Mouse (Mus musculus) hindbrain, embryonic 12.5 days (tissue): ENCODE results near the gene Mgl2. TPM values are rescaled to one million over a fixed set of nuclear protein-coding genes. Genes with fewer than 3 reads are reported as not detected.

Experiments used
- ATAC-seq: fragments of 200-750 bp; cut with Nextera tagmentation; 2 replicates; pipeline ENCODE4 v1.8.0; 2017; ENCODE audit warnings: moderate TSS enrichment; ENCODE audit not compliant: low FRiP score
- H3K27ac ChIP-seq: fragments of 300-500 bp; sonication (generic); 2 replicates; pipeline ENCODE4 v1.5.1; 2016; ENCODE audit warnings: mild to moderate bottlenecking
- H3K27me3 ChIP-seq: fragments of 300-500 bp; sonication (generic); 2 replicates; pipeline ENCODE4 v1.6.1; 2016; ENCODE audit warnings: mild to moderate bottlenecking
- H3K36me3 ChIP-seq: fragments of 300-500 bp; sonication (generic); 2 replicates; pipeline ENCODE4 v1.6.1; 2016; ENCODE audit warnings: mild to moderate bottlenecking
- H3K4me1 ChIP-seq: fragments of 300-500 bp; sonication (generic); 2 replicates; pipeline ENCODE4 v1.6.1; 2016
- H3K4me2 ChIP-seq: fragments of 300-500 bp; sonication (generic); replicated peaks from 2 replicates; pipeline ENCODE4 v1.6.1; 2016; ENCODE audit warnings: mild to moderate bottlenecking
- H3K4me3 ChIP-seq: fragments of 300-500 bp; sonication (generic); 2 replicates; pipeline ENCODE4 v1.5.1; 2016; ENCODE audit warnings: mild to moderate bottlenecking
- H3K9ac ChIP-seq: fragments of 300-500 bp; sonication (generic); 2 replicates; pipeline ENCODE4 v1.6.1; 2016; ENCODE audit warnings: mild to moderate bottlenecking, moderate library complexity
- H3K9me3 ChIP-seq: fragments of 300-500 bp; sonication (generic); replicated peaks from 2 replicates; pipeline ENCODE4 v1.6.1; 2016; ENCODE audit warnings: mild to moderate bottlenecking
- WGBS: fragments of 180-500 bp; shearing (Covaris S2); methylation state at CpG from one replicate; pipeline ENCODE4 v1.1.7; 2016; 5-methylcytosine and 5-hydroxymethylcytosine counted together
- polyA plus RNA-seq: library from polyadenylated mRNA; unstranded; fragments of >200 nt; fragmentation: Nextera tagmentation; extraction: Ambion mirVana; gene quantifications from 2 replicates; pipeline ENCODE4 v1.2.1, GENCODE M21; 2016

The Mgl2 gene
- polyA plus RNA-seq: 0.50 and 0.77 TPM in 2 replicates

- Histone ChIP-seq H3K9me3 (no peaks in the 10 kb centered on the region), H3K4me3 (no peak within 1 kb of the TSS), H3K36me3 (no peaks in the 10 kb centered on the region), H3K27me3 (no peaks in the 10 kb centered on the region), H3K9ac (no peak within 1 kb of the TSS), H3K27ac (no peak within 1 kb of the TSS), H3K4me1 (no peaks in the 10 kb centered on the region), H3K4me2 (no peak within 1 kb of the TSS)
- ATAC-seq: no peak
- 87% methylated on average over 9 of the region's 9 CpGs for WGBS
Observed at GRCm38 (mm10) chr11:70129926-70130379, at the start of gene Mgl2. Gene Mgl2 (plus strand): TSS chr11:70130329.

GRCm38 (mm10) chr11:70080803-70081590 lies 49.1 kb upstream of the Mgl2 start:
- no peak overlapping the region for H3K9ac ChIP-seq
- H3K27ac ChIP-seq: no peak overlapping the region
- 87% methylated on average over 15 of the region's 15 CpGs for WGBS
- H3K4me1 ChIP-seq: no peaks in the 10 kb centered on the region
- no peak for ATAC-seq
- H3K4me2 ChIP-seq: no peak overlapping the region
- no peak overlapping the region for H3K4me3 ChIP-seq
- no peaks in the 10 kb centered on the region for H3K27me3 ChIP-seq
- H3K36me3 ChIP-seq: no peaks in the 10 kb centered on the region
- H3K9me3 ChIP-seq: no peaks in the 10 kb centered on the region

- no peak overlapping the region for H3K27ac ChIP-seq
- H3K9ac ChIP-seq: no peak overlapping the region
- no peak overlapping the region for H3K4me3 ChIP-seq
- ATAC-seq: no peak
- no peaks in the 10 kb centered on the region for H3K27me3 ChIP-seq
- no peak overlapping the region for H3K4me2 ChIP-seq
- WGBS: 88% methylated on average over 8 of the region's 8 CpGs
- H3K9me3 ChIP-seq: no peaks in the 10 kb centered on the region
- no peaks in the 10 kb centered on the region for H3K4me1 ChIP-seq
- H3K36me3 ChIP-seq: no peaks in the 10 kb centered on the region
Observed at GRCm38 (mm10) chr11:70084563-70084962, 45.6 kb upstream of the Mgl2 start.

- Histone ChIP-seq H3K9me3 (no peaks in the 10 kb centered on the region), H3K27me3 (no peaks in the 10 kb centered on the region), H3K36me3 (no peaks in the 10 kb centered on the region), H3K4me3 (no peak within 1 kb of the TSS), H3K27ac (no peak within 1 kb of the TSS), H3K4me2 (no peak within 1 kb of the TSS), H3K4me1 (no peaks in the 10 kb centered on the region), H3K9ac (no peak within 1 kb of the TSS)
- 87% methylated on average over 12 of the region's 12 CpGs for WGBS
- no peak for ATAC-seq
Observed at GRCm38 (mm10) chr11:70091986-70092783, 37.9 kb upstream of the Mgl2 start, which contains the start of gene Asgr2. Gene Asgr2 (plus strand): TSS chr11:70092644.

GRCm38 (mm10) chr11:70097396-70097795 lies 32.7 kb upstream of the Mgl2 start:
- H3K27me3 ChIP-seq: no peaks in the 10 kb centered on the region
- no peaks in the 10 kb centered on the region for H3K4me1 ChIP-seq
- no peak overlapping the region for H3K27ac ChIP-seq
- ATAC-seq: no peak
- H3K4me2 ChIP-seq: no peak overlapping the region
- H3K4me3 ChIP-seq: no peak overlapping the region
- H3K9me3 ChIP-seq: no peaks in the 10 kb centered on the region
- no peaks in the 10 kb centered on the region for H3K36me3 ChIP-seq
- no peak overlapping the region for H3K9ac ChIP-seq
- WGBS: 75% methylated on average over 11 of the region's 11 CpGs

- Histone ChIP-seq H3K4me2 (no peak overlapping the region), H3K36me3 (no peaks in the 10 kb centered on the region), H3K27me3 (no peaks in the 10 kb centered on the region), H3K27ac (no peak overlapping the region), H3K4me1 (no peaks in the 10 kb centered on the region), H3K9me3 (no peaks in the 10 kb centered on the region), H3K4me3 (no peak overlapping the region), H3K9ac (no peak overlapping the region)
- WGBS: 86% methylated on average over 2 of the region's 2 CpGs
- no peak for ATAC-seq
Observed at GRCm38 (mm10) chr11:70099102-70099501, 31.0 kb upstream of the Mgl2 start.

- no peak for ATAC-seq
- Histone ChIP-seq H3K4me1 (no peaks in the 10 kb centered on the region), H3K36me3 (no peaks in the 10 kb centered on the region), H3K4me2 (no peak overlapping the region), H3K9ac (no peak overlapping the region), H3K27ac (no peak overlapping the region), H3K27me3 (no peaks in the 10 kb centered on the region), H3K9me3 (no peaks in the 10 kb centered on the region), H3K4me3 (no peak overlapping the region)
- WGBS: 84% methylated on average over 2 of the region's 2 CpGs
Observed at GRCm38 (mm10) chr11:70099809-70100208, 30.3 kb upstream of the Mgl2 start.

GRCm38 (mm10) chr11:70103701-70104315 lies 26.3 kb upstream of the Mgl2 start:
- 79% methylated on average over 14 of the region's 14 CpGs for WGBS

GRCm38 (mm10) chr11:70107085-70107484 lies 23.0 kb upstream of the Mgl2 start:
- H3K4me2 ChIP-seq: no peak overlapping the region
- no peaks in the 10 kb centered on the region for H3K27me3 ChIP-seq
- no peak overlapping the region for H3K27ac ChIP-seq
- WGBS: 73% methylated on average over 8 of the region's 8 CpGs
- H3K4me3 ChIP-seq: no peak overlapping the region
- no peak overlapping the region for H3K9ac ChIP-seq
- no peaks in the 10 kb centered on the region for H3K36me3 ChIP-seq
- no peaks in the 10 kb centered on the region for H3K4me1 ChIP-seq
- no peak for ATAC-seq
- H3K9me3 ChIP-seq: no peaks in the 10 kb centered on the region

More at GRCm38 (mm10) chr11:70103701-70104315, 26.3 kb upstream of the Mgl2 start:
- H3K9ac ChIP-seq: no peak overlapping the region
- H3K36me3 ChIP-seq: no peaks in the 10 kb centered on the region
- H3K9me3 ChIP-seq: no peaks in the 10 kb centered on the region
- no peak for ATAC-seq
- H3K4me1 ChIP-seq: no peaks in the 10 kb centered on the region
- no peak overlapping the region for H3K27ac ChIP-seq
- H3K4me3 ChIP-seq: no peak overlapping the region
- no peak overlapping the region for H3K4me2 ChIP-seq
- H3K27me3 ChIP-seq: no peaks in the 10 kb centered on the region

GRCm38 (mm10) chr11:70110146-70110545 lies 20.0 kb upstream of the Mgl2 start:
- no peaks in the 10 kb centered on the region for H3K27me3 ChIP-seq
- WGBS: 67% methylated on average over 3 of the region's 3 CpGs
- no peaks in the 10 kb centered on the region for H3K36me3 ChIP-seq
- no peaks in the 10 kb centered on the region for H3K4me1 ChIP-seq
- H3K9me3 ChIP-seq: no peaks in the 10 kb centered on the region
- no peak for ATAC-seq
- H3K27ac ChIP-seq: no peak overlapping the region
- H3K9ac ChIP-seq: no peak overlapping the region
- no peak overlapping the region for H3K4me2 ChIP-seq
- H3K4me3 ChIP-seq: no peak overlapping the region

GRCm38 (mm10) chr11:70114562-70114961 lies 15.6 kb upstream of the Mgl2 start:
- Histone ChIP-seq H3K4me3 (no peak overlapping the region), H3K4me2 (no peak overlapping the region), H3K4me1 (no peaks in the 10 kb centered on the region), H3K27ac (no peak overlapping the region), H3K27me3 (no peaks in the 10 kb centered on the region), H3K9ac (no peak overlapping the region), H3K36me3 (no peaks in the 10 kb centered on the region), H3K9me3 (peaks cover under 1% of the 10 kb centered on the region; the same call in 1 of the 2 replicates)
- WGBS: 62% methylated on average over 4 of the region's 4 CpGs
- no peak for ATAC-seq

GRCm38 (mm10) chr11:70115901-70116300 lies 14.2 kb upstream of the Mgl2 start:
- no peak overlapping the region for H3K4me3 ChIP-seq
- H3K27ac ChIP-seq: no peak overlapping the region
- WGBS: 93% methylated on average over 3 of the region's 3 CpGs
- H3K36me3 ChIP-seq: no peaks in the 10 kb centered on the region
- ATAC-seq: no peak
- H3K27me3 ChIP-seq: no peaks in the 10 kb centered on the region
- peaks cover 9% of the 10 kb centered on the region for H3K9me3 ChIP-seq
- H3K4me1 ChIP-seq: no peaks in the 10 kb centered on the region
- no peak overlapping the region for H3K4me2 ChIP-seq
- H3K9ac ChIP-seq: no peak overlapping the region
